Mouse (Mus musculus) heart, embryonic 10.5 days (tissue): ENCODE results near the gene Apobec3. TPM values are rescaled to one million over a fixed set of nuclear protein-coding genes. Genes with fewer than 3 reads are reported as not detected.

Source experiments
- DNase-seq: peaks from one replicate; pipeline ENCODE4 v3.0.0-alpha.2; 2017; ENCODE audit warnings: low spot score
- H3K27ac ChIP-seq: fragments of 300-500 bp; sonication (generic); 2 replicates; pipeline ENCODE4 v1.5.1; 2016; ENCODE audit warnings: mild to moderate bottlenecking
- H3K27me3 ChIP-seq: fragments of 300-500 bp; sonication (generic); 2 replicates; pipeline ENCODE4 v1.6.1; 2016; ENCODE audit warnings: mild to moderate bottlenecking; ENCODE audit not compliant: poor library complexity, insufficient read depth, severe bottlenecking
- H3K36me3 ChIP-seq: fragments of 300-500 bp; sonication (generic); 2 replicates; pipeline ENCODE4 v1.6.1; 2016; ENCODE audit warnings: mild to moderate bottlenecking, moderate library complexity
- H3K4me1 ChIP-seq: fragments of 300-500 bp; sonication (generic); 2 replicates; pipeline ENCODE4 v1.6.1; 2016; ENCODE audit warnings: mild to moderate bottlenecking
- H3K4me3 ChIP-seq: fragments of 300-500 bp; sonication (generic); 2 replicates; pipeline ENCODE4 v1.5.1; 2016; ENCODE audit warnings: mild to moderate bottlenecking, moderate library complexity
- H3K9me3 ChIP-seq: fragments of 300-500 bp; sonication (generic); 2 replicates; pipeline ENCODE4 v1.6.1; 2016; ENCODE audit warnings: mild to moderate bottlenecking, moderate library complexity
- WGBS: fragments of 180-500 bp; shearing (Covaris S2); methylation state at CpG from one replicate; pipeline ENCODE4 v1.1.7; 2016; 5-methylcytosine and 5-hydroxymethylcytosine counted together
- polyA plus RNA-seq: library from polyadenylated mRNA; unstranded; fragments of >200 nt; fragmentation: Nextera tagmentation; extraction: Ambion mirVana; gene quantifications from 2 replicates; pipeline ENCODE4 v1.2.1, GENCODE M21; 2016

Gene Apobec3
- polyA plus RNA-seq, 1 experiment from 2014 or later = 10.2 TPM

DNA sequence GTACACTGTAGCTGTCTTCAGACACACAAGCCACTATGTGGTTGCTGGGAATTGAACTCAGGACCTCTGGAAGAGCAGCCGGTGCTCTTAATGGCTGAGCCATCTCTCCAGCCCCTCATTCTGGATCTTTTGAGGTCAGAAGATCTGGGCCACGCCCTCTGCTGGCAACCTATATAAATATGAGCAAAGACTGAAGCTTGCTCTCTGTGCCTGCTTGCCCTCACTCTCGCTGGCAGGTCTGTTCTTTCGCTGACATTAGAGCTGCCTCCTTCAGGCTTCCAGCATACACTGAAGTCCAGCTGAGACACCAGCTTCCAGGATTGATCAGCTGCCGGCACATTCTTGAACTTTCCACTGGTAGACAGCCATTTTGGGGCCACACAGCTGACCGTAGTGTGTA, 56.2 kb downstream of the Apobec3 start:
- Histone ChIP-seq H3K36me3 (no peaks in the 10 kb centered on the region), H3K27ac (no peak overlapping the region), H3K9me3 (no peaks in the 10 kb centered on the region), H3K4me3 (no peak overlapping the region), H3K4me1 (peaks cover 41% of the 10 kb centered on the region), H3K27me3 (peaks cover 21% of the 10 kb centered on the region)
- WGBS = 67% methylated on average over 6 of the region's 6 CpGs
- no peak for DNase-seq

GRCm38 (mm10) chr15:79950250-79951025, 59.0 kb downstream of the Apobec3 start:
- Histone ChIP-seq H3K9me3 (no peaks in the 10 kb centered on the region), H3K36me3 (no peaks in the 10 kb centered on the region), H3K4me3 (peak overlapping the region; percentile 51), H3K27ac (peak overlapping the region; percentile 77), H3K4me1 (peaks cover 49% of the 10 kb centered on the region), H3K27me3 (no peaks in the 10 kb centered on the region; the same call in 1 of the 2 replicates)
- DNase-seq = peak; percentile 85
- 3% methylated on average over 23 of the region's 24 CpGs for whole genome bisulfite sequencing

- peaks cover 53% of the 10 kb centered on the region for H3K4me1 ChIP-seq
- no peaks in the 10 kb centered on the region for H3K36me3 ChIP-seq
- no peaks in the 10 kb centered on the region for H3K9me3 ChIP-seq
- no peaks in the 10 kb centered on the region; the same call in 1 of the 2 replicates for H3K27me3 ChIP-seq
- peak overlapping the region; percentile 77 for H3K27ac ChIP-seq
- 67% methylated on average over 6 of the region's 6 CpGs for WGBS
- DNase-seq = no peak
- peak overlapping the region; percentile 51; the same call in 1 of the 2 replicates for H3K4me3 ChIP-seq
Observed at GRCm38 (mm10) chr15:79951226-79951625, 59.8 kb downstream of the Apobec3 start.

- Histone ChIP-seq H3K9me3 (no peaks in the 10 kb centered on the region), H3K36me3 (no peaks in the 10 kb centered on the region), H3K27me3 (peaks cover 2% of the 10 kb centered on the region; the same call in 1 of the 2 replicates), H3K27ac (peak overlapping the region; percentile 77), H3K4me3 (no peak overlapping the region), H3K4me1 (peaks cover 49% of the 10 kb centered on the region)
- no peak for DNase-seq
- WGBS = 36% methylated on average over 14 of the region's 14 CpGs
Observed at GRCm38 (mm10) chr15:79951730-79952503, 60.5 kb downstream of the Apobec3 start.

DNA sequence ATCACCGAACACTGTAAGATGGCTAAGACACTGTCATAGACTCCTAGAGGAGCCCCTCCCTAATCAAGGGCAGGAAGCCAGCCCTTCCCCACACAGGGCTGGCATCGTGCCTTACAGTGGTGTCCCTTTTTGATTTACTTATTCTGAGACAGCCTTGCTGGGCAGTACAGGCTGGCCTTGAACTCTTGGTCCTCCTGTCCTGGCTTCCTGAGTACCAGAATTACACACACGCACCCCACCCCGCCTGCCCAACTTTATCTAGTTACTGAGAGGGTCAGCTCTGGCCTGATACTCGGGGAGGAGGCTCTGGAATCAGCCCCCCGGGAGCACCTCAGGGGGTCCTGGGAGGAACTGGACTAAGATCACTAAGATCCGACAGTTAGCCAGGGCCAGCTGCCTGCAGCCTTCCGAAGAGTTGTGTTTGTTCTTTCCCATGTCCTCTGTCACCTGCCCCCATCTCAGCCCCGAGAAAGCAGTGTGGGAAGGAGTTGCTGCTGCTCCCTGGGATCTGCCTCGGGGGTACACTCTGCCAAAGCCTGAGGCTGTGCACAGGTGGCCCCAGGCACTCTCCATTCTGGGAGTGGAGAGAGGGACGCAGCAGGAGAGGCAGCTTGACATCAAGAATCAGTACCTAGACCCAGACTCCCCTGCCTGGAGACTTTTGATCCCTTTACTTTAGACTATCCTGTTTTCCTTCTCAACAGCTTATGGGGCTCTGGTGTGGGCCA, 61.2 kb downstream of the Apobec3 start:
- H3K9me3 ChIP-seq = no peaks in the 10 kb centered on the region
- H3K4me3 ChIP-seq = no peak overlapping the region
- H3K36me3 ChIP-seq = no peaks in the 10 kb centered on the region
- H3K27me3 ChIP-seq = peaks cover 9% of the 10 kb centered on the region
- WGBS = 44% methylated on average over 11 of the region's 11 CpGs
- H3K27ac ChIP-seq = peak overlapping the region; percentile 77
- peaks cover 49% of the 10 kb centered on the region for H3K4me1 ChIP-seq
- DNase-seq = no peak

DNA sequence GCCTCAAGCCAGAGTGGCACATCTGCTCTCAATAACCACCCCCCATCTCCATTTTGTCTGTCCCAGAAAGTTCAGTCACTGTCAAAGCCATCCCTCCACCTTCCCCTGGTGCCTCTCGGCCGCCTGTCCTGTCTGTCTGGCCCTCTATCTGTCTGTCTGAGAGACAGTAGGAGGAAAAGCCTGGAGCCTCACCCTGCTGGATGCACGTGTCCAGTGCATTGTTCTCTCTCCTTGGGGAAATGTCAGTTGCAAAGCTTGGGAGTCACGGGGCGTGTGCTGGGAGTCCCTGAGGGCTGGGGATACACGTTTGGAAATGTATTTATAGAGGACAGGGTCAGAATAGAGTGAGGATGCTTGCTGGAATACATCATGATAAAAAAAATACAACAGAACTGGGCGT, 62.0 kb downstream of the Apobec3 start:
- DNase-seq = no peak
- Histone ChIP-seq H3K9me3 (no peaks in the 10 kb centered on the region), H3K27me3 (peaks cover 11% of the 10 kb centered on the region), H3K27ac (0 out of 2 replicates have a peak overlapping the region, but pooled peaks have one; percentile 77), H3K4me3 (no peak overlapping the region), H3K4me1 (peaks cover 49% of the 10 kb centered on the region), H3K36me3 (no peaks in the 10 kb centered on the region)
- 63% methylated on average over 7 of the region's 7 CpGs for WGBS

DNA sequence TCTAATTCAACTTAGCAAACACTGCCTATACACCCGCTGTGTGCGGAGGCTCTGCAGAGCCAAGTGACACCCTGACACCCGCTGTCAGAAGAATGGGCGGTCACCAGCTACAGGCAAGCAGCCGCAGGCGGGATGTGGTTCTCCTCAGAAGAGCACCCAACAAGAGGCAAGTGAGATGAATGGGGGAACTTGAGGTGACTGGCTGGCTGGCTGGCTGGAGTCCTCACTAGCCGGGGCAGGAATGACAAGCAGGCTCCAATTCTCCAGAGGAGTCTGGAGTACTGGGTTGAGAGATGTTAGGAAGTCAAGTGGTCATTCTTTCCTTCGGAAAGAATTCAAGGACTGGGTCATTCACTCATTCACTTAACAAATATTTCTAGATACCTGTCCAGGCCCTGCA, 65.1 kb downstream of the Apobec3 start:
- H3K4me3 ChIP-seq = no peak overlapping the region
- H3K4me1 ChIP-seq = peaks cover 29% of the 10 kb centered on the region
- 76% methylated on average over 8 of the region's 8 CpGs for WGBS
- no peaks in the 10 kb centered on the region for H3K9me3 ChIP-seq
- no peak for DNase-seq
- H3K27me3 ChIP-seq = peaks cover 11% of the 10 kb centered on the region
- no peak overlapping the region for H3K27ac ChIP-seq
- no peaks in the 10 kb centered on the region for H3K36me3 ChIP-seq

DNA sequence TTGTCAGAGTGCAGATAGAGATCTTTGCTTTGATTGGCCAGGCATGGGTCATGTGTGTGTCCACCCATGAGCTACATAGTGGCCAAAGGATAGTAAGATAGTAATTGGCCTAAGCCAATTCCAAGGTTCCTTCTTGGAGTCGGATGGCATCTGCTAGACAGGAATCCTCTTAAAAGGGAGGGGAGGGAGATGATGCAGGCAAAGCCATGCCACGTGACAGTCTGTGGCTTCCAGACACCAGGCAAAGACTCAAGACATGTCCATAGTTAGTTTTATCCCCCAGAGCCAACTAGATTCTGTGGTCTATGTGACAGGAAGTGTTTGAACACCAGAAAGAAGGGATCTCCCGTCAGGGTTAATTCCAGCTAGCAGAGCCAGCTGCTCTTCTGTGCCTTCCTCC, 67.0 kb downstream of the Apobec3 start:
- H3K27ac ChIP-seq = no peak overlapping the region
- H3K27me3 ChIP-seq = peaks cover 11% of the 10 kb centered on the region
- no peak for DNase-seq
- 43% methylated on average over 3 of the region's 3 CpGs for WGBS
- H3K9me3 ChIP-seq = no peaks in the 10 kb centered on the region
- peaks cover 14% of the 10 kb centered on the region for H3K4me1 ChIP-seq
- H3K4me3 ChIP-seq = no peak overlapping the region
- H3K36me3 ChIP-seq = no peaks in the 10 kb centered on the region

DNA sequence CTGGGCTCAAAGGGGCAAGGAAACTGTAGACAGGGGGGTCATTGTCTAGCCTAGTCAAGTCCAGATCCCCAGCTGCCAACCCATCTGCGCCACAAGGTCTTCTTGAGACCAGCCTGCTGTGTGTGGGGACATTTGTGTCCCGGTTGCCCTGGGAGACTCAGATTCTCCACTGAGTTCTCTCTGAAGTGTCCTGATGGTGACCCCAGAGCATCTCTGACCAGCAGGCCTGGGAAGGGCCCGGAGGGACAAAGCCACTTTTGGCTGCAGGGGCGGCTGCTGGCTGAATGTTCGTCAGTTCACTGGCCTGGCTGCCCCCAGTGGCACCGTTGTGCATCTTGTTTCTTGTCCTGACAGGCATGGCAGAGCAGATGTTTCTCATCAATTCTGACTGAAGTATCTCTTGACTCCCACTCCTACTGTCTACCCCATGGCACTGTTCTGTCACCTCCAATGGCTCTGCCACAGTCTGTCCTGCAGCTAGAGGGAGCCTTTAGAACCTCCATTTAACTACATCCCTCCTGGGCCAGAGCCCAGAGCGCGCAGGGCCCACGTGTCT, 70.0 kb downstream of the Apobec3 start:
- WGBS = 55% methylated on average over 9 of the region's 9 CpGs
- H3K4me1 ChIP-seq = peaks cover 7% of the 10 kb centered on the region; the same call in 1 of the 2 replicates
- H3K9me3 ChIP-seq = no peaks in the 10 kb centered on the region
- no peak for DNase-seq
- H3K4me3 ChIP-seq = no peak overlapping the region
- peaks cover 11% of the 10 kb centered on the region; the same call in 1 of the 2 replicates for H3K27me3 ChIP-seq
- H3K36me3 ChIP-seq = no peaks in the 10 kb centered on the region
- H3K27ac ChIP-seq = no peak overlapping the region

GRCm38 (mm10) chr15:79962661-79963060, 71.2 kb downstream of the Apobec3 start:
- H3K27me3 ChIP-seq = peaks cover 2% of the 10 kb centered on the region; the same call in 1 of the 2 replicates
- WGBS = 87% methylated on average over 18 of the region's 18 CpGs

DNA sequence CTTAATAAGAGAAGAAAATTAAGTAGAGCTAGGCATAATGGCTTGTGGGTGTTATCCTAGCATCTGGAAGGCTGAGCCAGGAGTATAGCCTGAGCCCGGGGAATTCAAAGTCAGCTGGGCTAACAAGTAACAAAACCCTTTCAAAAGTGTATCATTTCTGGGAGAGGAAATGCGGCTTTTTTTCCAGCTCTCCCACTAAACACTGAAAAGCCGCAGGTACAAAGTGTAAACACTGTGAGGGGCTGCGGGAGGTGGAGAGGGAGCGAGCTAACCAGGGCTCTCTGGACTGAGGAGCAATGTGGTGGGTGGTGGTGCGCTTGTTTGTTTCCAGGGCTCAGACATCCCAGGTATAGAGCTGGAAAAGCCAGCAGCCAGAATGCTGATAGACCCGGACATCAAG, 72.9 kb downstream of the Apobec3 start:
- H3K4me3 ChIP-seq = no peak overlapping the region
- DNase-seq = no peak
- H3K27me3 ChIP-seq = no peaks in the 10 kb centered on the region
- peaks cover 7% of the 10 kb centered on the region; the same call in 1 of the 2 replicates for H3K4me1 ChIP-seq
- 87% methylated on average over 7 of the region's 7 CpGs for WGBS
- no peak overlapping the region for H3K27ac ChIP-seq
- H3K36me3 ChIP-seq = no peaks in the 10 kb centered on the region
- no peaks in the 10 kb centered on the region for H3K9me3 ChIP-seq

More at GRCm38 (mm10) chr15:79962661-79963060, 71.2 kb downstream of the Apobec3 start:
- no peak overlapping the region for H3K27ac ChIP-seq
- H3K36me3 ChIP-seq = no peaks in the 10 kb centered on the region
- H3K4me3 ChIP-seq = no peak overlapping the region
- no peak for DNase-seq
- H3K4me1 ChIP-seq = peaks cover 7% of the 10 kb centered on the region; the same call in 1 of the 2 replicates
- no peaks in the 10 kb centered on the region for H3K9me3 ChIP-seq
